Mouse (Mus musculus) c-Kit-positive CD71-positive TER-119-negative erythroid progenitor cells, embryonic 14.5 days (primary cell): Measurements from ENCODE around the gene Naa40.

ENCODE experiments used
- DNase-seq: peaks from one replicate; pipeline ENCODE4 v3.0.0-alpha.2; 2013; ENCODE audit warnings: low read depth

The Naa40 gene

GRCm38 (mm10) chr19:7265478-7266191, 24.7 kb upstream of the Naa40 start:
- DNase-seq = no peak

GRCm38 (mm10) chr19:7264766-7265331, 23.9 kb upstream of the Naa40 start:
- DNase-seq = no peak

- peak; percentile 76 for DNase-seq
Measured at GRCm38 (mm10) chr19:7264088-7264765, 23.2 kb upstream of the Naa40 start.

- DNase-seq = no peak
Measured at GRCm38 (mm10) chr19:7262592-7262991, 21.6 kb upstream of the Naa40 start.

- DNase-seq = no peak
Measured at GRCm38 (mm10) chr19:7261964-7262363, 21.0 kb upstream of the Naa40 start.

GRCm38 (mm10) chr19:7261476-7261875, 20.5 kb upstream of the Naa40 start:
- no peak for DNase-seq

- no peak for DNase-seq
Measured at GRCm38 (mm10) chr19:7257881-7258280, 16.9 kb upstream of the Naa40 start.

GRCm38 (mm10) chr19:7246021-7246420, 5.0 kb upstream of the Naa40 start:
- no peak for DNase-seq

- no peak for DNase-seq
Measured at GRCm38 (mm10) chr19:7240291-7240690, 692 bp downstream of the Naa40 start.

GRCm38 (mm10) chr19:7239574-7239973, 1.4 kb downstream of the Naa40 start:
- no peak for DNase-seq

GRCm38 (mm10) chr19:7236742-7237141, 4.2 kb downstream of the Naa40 start:
- DNase-seq = no peak

GRCm38 (mm10) chr19:7236011-7236410, 5.0 kb downstream of the Naa40 start:
- DNase-seq = no peak

- DNase-seq = no peak
Measured at GRCm38 (mm10) chr19:7235461-7235860, 5.5 kb downstream of the Naa40 start.

GRCm38 (mm10) chr19:7234537-7235221, 6.3 kb downstream of the Naa40 start:
- DNase-seq = peak; percentile 35

GRCm38 (mm10) chr19:7226511-7226914, 14.5 kb downstream of the Naa40 start:
- DNase-seq = no peak

- DNase-seq = no peak
Measured at GRCm38 (mm10) chr19:7225096-7225690, 15.8 kb downstream of the Naa40 start.

- DNase-seq = no peak
Measured at GRCm38 (mm10) chr19:7224253-7224652, 16.7 kb downstream of the Naa40 start.

GRCm38 (mm10) chr19:7223488-7223887, 17.5 kb downstream of the Naa40 start:
- DNase-seq = no peak

GRCm38 (mm10) chr19:7222196-7222595, 18.8 kb downstream of the Naa40 start:
- DNase-seq = no peak

GRCm38 (mm10) chr19:7218753-7219152, 22.2 kb downstream of the Naa40 start:
- DNase-seq = no peak

- DNase-seq = no peak
Measured at GRCm38 (mm10) chr19:7217926-7218267, 23.1 kb downstream of the Naa40 start.

GRCm38 (mm10) chr19:7217162-7217925, 23.6 kb downstream of the Naa40 start, which contains the start of gene Cox8a:
TSS of gene Cox8a (minus strand) at chr19:7217616.
- peak; percentile 98 for DNase-seq
